Mouse (Mus musculus): Measurements from ENCODE around the gene Dhx35.

- TF ChIP-seq CTCF (IDR thresholded peaks at IDR 0.05; ENCODE audit: low read depth, low read length) = no peak
- TF ChIP-seq POLR2A (IDR thresholded peaks at IDR 0.05; ENCODE audit: extremely low read depth, insufficient read depth, low read length) = no peak
These were observed 51.6 kb downstream of the Dhx35 start for GRCm38 (mm10) chr2:158846208-158846607.

All from liver, adult 2 months (tissue).